Mouse (Mus musculus): ENCODE results near the gene Nudt10. TPM values are rescaled to one million over a fixed set of nuclear protein-coding genes. Genes with fewer than 3 reads are reported as not detected.
"Not testable (repeated sequence)": the region's sequence is repeated elsewhere in the genome, so short reads cannot be mapped to it uniquely, and the experiment has no call there.

Gene Nudt10
- 52.0 and 52.7 TPM in 2 replicates for polyA plus RNA-seq (2015; fragmentation: Nextera tagmentation; extraction: Ambion mirVana)

- H3K9me3 ChIP-seq, H3K27me3 ChIP-seq, H3K36me3 ChIP-seq: not testable (repeated sequence)
- WGBS = 8% methylated on average over 6 of the region's 116 CpGs
- Histone ChIP-seq H3K4me1 (replicated peaks) (peaks cover 16% of the 10 kb centered on the region; the same call in 1 of the 2 replicates), H3K4me3 (replicated peaks) (peak within 1 kb of the TSS; percentile 43), H3K27ac (peak within 1 kb of the TSS; percentile 78), H3K4me2 (replicated peaks) (peak within 1 kb of the TSS; percentile 41), H3K9ac (replicated peaks) (peak within 1 kb of the TSS; percentile 49; the same call in 1 of the 2 replicates)
- ATAC-seq = peak; percentile 93
Observed at GRCm38 (mm10) chrX:6172823-6173640, at the start of gene Nudt10. Gene Nudt10 (minus strand): TSS chrX:6173015.

GRCm38 (mm10) chrX:6172136-6172822 lies 536 bp downstream of the Nudt10 start:
- H3K9ac ChIP-seq (replicated peaks) = peak overlapping the region; percentile 49; the same call in 1 of the 2 replicates
- H3K4me1 ChIP-seq (replicated peaks) = peaks cover 16% of the 10 kb centered on the region; the same call in 1 of the 2 replicates
- not testable (repeated sequence) for H3K36me3 ChIP-seq, H3K27me3 ChIP-seq, H3K9me3 ChIP-seq
- 20% methylated on average over 19 of the region's 64 CpGs for WGBS
- H3K27ac ChIP-seq = peak overlapping the region; percentile 78
- peak; percentile 74 for ATAC-seq
- H3K4me2 ChIP-seq (replicated peaks) = peak overlapping the region; percentile 41; the same call in 1 of the 2 replicates
- peak overlapping the region; percentile 43 for H3K4me3 ChIP-seq (replicated peaks)

- Histone ChIP-seq H3K27me3 (no peaks in the 10 kb centered on the region), H3K36me3 (no peaks in the 10 kb centered on the region), H3K4me3 (replicated peaks) (peak overlapping the region; percentile 43), H3K4me1 (replicated peaks) (peaks cover 16% of the 10 kb centered on the region; the same call in 1 of the 2 replicates), H3K4me2 (replicated peaks) (peak overlapping the region; percentile 41), H3K9me3 (no peaks in the 10 kb centered on the region), H3K27ac (peak overlapping the region; percentile 72), H3K9ac (replicated peaks) (peak overlapping the region; percentile 49; the same call in 1 of the 2 replicates)
- no peak for ATAC-seq
- WGBS = 19% methylated on average over 12 of the region's 12 CpGs
Observed at GRCm38 (mm10) chrX:6171718-6172117, 1.1 kb downstream of the Nudt10 start.

Other genes starting within 250 kb of the Nudt10 start
- 17.4 and 19.0 TPM in 2 replicates for gene Nudt11, start 125.6 kb downstream of the Nudt10 start, polyA plus RNA-seq (2015; fragmentation: Nextera tagmentation; extraction: Ambion mirVana)
- gene AU022751, start 89.6 kb downstream of the Nudt10 start, polyA plus RNA-seq (2015; fragmentation: Nextera tagmentation; extraction: Ambion mirVana) = 0.11 TPM in 1 of 2 replicates, not detected in the other
- gene Bmp15, start 147.7 kb upstream of the Nudt10 start, polyA plus RNA-seq (2015; fragmentation: Nextera tagmentation; extraction: Ambion mirVana) = 0.08 TPM in 1 of 2 replicates, not detected in the other
- 1.6 and 1.9 TPM in 2 replicates for gene Shroom4, start 226.8 kb upstream of the Nudt10 start, polyA plus RNA-seq (2015; fragmentation: Nextera tagmentation; extraction: Ambion mirVana)